Mouse (Mus musculus) liver, embryonic 14.5 days (tissue): Measurements from ENCODE around the gene Ncln. TPM values are rescaled to one million over a fixed set of nuclear protein-coding genes. Genes with fewer than 3 reads are reported as not detected.

Source experiments
- ATAC-seq: fragments of 200-750 bp; cut with Nextera tagmentation; 2 replicates; pipeline ENCODE4 v1.8.0; 2017; ENCODE audit warnings: moderate number of reproducible peaks, mild to moderate bottlenecking, moderate library complexity; ENCODE audit not compliant: insufficient read depth
- DNase-seq, 3 experiments: peaks; one replicate each; pipeline ENCODE4 v3.0.0-alpha.2; 2012 to 2013; ENCODE audit warnings: low read depth in 3 of 3, low spot score in 3 of 3
- H3K27ac ChIP-seq: fragments of 300-500 bp; sonication (generic); 2 replicates; pipeline ENCODE4 v1.5.1; 2014; ENCODE audit warnings: moderate library complexity, mild to moderate bottlenecking, control low read depth, inconsistent platforms
- H3K27me3 ChIP-seq: fragments of 300-500 bp; sonication (generic); 2 replicates; pipeline ENCODE4 v1.6.1; 2014; ENCODE audit warnings: mild to moderate bottlenecking, low read length, moderate library complexity; ENCODE audit not compliant: control insufficient read depth, insufficient read depth
- H3K36me3 ChIP-seq: fragments of 300-500 bp; sonication (generic); replicated peaks from 2 replicates; pipeline ENCODE4 v1.6.1; 2014; ENCODE audit warnings: low read depth; ENCODE audit not compliant: control insufficient read depth, insufficient read depth
- H3K4me1 ChIP-seq, 2 experiments: fragments of 200-500 bp in 1 of 2; fragments of 300-500 bp in 1 of 2; sonication (generic) in 1 of 2; replicated peaks; 2 replicates each; pipeline ENCODE4 v1.6.1; 2012 to 2014; ENCODE audit warnings: antibody characterized with exemption in 1 of 2, inconsistent platforms in 1 of 2, low read length in 1 of 2; ENCODE audit not compliant: control insufficient read depth in 2 of 2, insufficient read depth in 2 of 2
- H3K4me2 ChIP-seq: fragments of 300-500 bp; sonication (generic); 2 replicates; pipeline ENCODE4 v1.6.1; 2014; ENCODE audit warnings: low read depth, mild to moderate bottlenecking, control low read depth, moderate library complexity
- H3K4me3 ChIP-seq, 2 experiments: fragments of 200-500 bp in 1 of 2; fragments of 300-500 bp in 1 of 2; sonication (generic) in 1 of 2; 2 replicates each; pipeline ENCODE4 v1.5.1; 2012 to 2014; ENCODE audit warnings: low read depth in 2 of 2, low read length in 2 of 2, mild to moderate bottlenecking in 2 of 2, control low read depth in 1 of 2, inconsistent platforms in 1 of 2, moderate library complexity in 1 of 2; ENCODE audit not compliant: insufficient read depth in 1 of 2
- H3K9ac ChIP-seq: fragments of 300-500 bp; sonication (generic); replicated peaks from 2 replicates; pipeline ENCODE4 v1.6.1; 2014; ENCODE audit warnings: mild to moderate bottlenecking, control low read depth, moderate library complexity
- H3K9me3 ChIP-seq: fragments of 300-500 bp; sonication (generic); 2 replicates; pipeline ENCODE4 v1.6.1; 2016; ENCODE audit warnings: low read length, mixed read lengths; ENCODE audit not compliant: control insufficient read depth
- CTCF ChIP-seq: IDR thresholded peaks from 2 replicates; pipeline ENCODE4 v1.5.1; 2016; ENCODE audit warnings: antibody characterized with exemption, low read depth, control low read depth
- EP300 ChIP-seq: IDR thresholded peaks from 2 replicates; pipeline ENCODE4 v1.6.1; 2016; ENCODE audit warnings: antibody characterized with exemption, low read depth
- WGBS: fragments of 180-500 bp; shearing (Covaris S2); extraction: QIAGEN DNeasy Blood & Tissue Kit; methylation state at CpG from one replicate; pipeline ENCODE4 v1.1.7; 2014; ENCODE audit not compliant: insufficient replicate concordance; 5-methylcytosine and 5-hydroxymethylcytosine counted together
- polyA plus RNA-seq, 2 experiments: library from polyadenylated mRNA; depleted of rRNA in 1 of 2; stranded (reverse) in 1 of 2; unstranded in 1 of 2; fragments of >200 nt; fragmentation: Nextera tagmentation in 1 of 2; extraction: Ambion mirVana in 1 of 2; gene quantifications; 2 replicates each; pipeline versions ENCODE4 v1.2.1 to v1.2.3; 2012 to 2014

Ncln gene
- polyA plus RNA-seq, 2 experiments = 23.7 to 55.7 TPM

DNA sequence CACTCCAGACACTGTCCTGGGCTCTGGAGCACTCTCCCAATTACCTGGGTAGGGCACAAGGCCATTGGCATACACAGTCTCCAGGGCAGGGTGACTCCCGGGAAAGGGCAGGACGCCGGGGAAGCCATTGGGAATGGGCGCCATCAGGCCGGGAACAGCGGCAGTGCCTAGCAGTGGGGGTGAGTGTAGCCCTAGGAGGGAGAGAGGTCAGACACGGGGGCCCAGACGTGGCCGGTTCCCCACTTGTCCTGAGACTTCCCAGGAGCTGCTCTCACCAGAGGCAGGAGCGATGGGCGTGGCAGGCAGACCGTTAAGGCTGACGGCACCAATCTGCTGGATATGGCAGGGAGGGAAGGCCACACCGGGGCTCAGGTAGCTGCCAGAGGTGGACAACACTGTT lies 29.3 kb downstream of the Ncln start:
- no peak overlapping the region for H3K4me2 ChIP-seq
- DNase-seq (no peak), ATAC-seq (no peak)
- peaks cover 33% of the 10 kb centered on the region for H3K27me3 ChIP-seq
- no peaks in the 10 kb centered on the region for H3K9me3 ChIP-seq
- H3K9ac ChIP-seq = no peak overlapping the region
- 54% methylated on average over 14 of the region's 14 CpGs for WGBS
- no peak overlapping the region for H3K4me3 ChIP-seq
- H3K4me1 ChIP-seq = peaks cover 5% of the 10 kb centered on the region in 2 experiments
- TF ChIP-seq CTCF (no peak), EP300 (no peak)
- no peaks in the 10 kb centered on the region for H3K36me3 ChIP-seq
- H3K27ac ChIP-seq = no peak overlapping the region

DNA sequence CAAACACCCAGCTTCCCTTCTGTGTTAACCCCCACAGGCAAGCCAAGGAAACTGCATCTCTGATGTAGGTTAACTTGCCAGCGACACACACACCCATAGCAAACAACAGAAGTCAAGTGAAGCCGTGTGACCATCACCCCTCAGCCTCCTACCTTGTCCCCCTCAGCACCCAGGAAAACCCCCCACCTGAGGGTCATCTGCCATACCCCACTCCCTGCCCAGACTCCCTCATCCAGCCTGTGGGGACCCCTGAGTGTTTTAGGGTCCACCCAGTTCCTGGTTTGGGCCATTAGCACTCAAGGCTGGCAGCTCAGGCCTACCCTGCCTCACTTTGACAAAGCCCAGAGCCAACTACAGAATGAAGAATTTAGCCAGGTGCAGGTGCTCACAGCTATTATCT lies 30.1 kb downstream of the Ncln start:
- no peak for DNase-seq
- no peak overlapping the region for H3K4me3 ChIP-seq
- peaks cover 5% of the 10 kb centered on the region in 2 experiments for H3K4me1 ChIP-seq
- no peaks in the 10 kb centered on the region for H3K36me3 ChIP-seq
- H3K27me3 ChIP-seq = peaks cover 37% of the 10 kb centered on the region
- H3K4me2 ChIP-seq = no peak overlapping the region
- TF ChIP-seq EP300 = no peak
- no peak for TF ChIP-seq CTCF
- H3K9ac ChIP-seq = no peak overlapping the region
- WGBS = 77% methylated on average over 2 of the region's 2 CpGs
- H3K27ac ChIP-seq = no peak overlapping the region
- no peak for ATAC-seq
- H3K9me3 ChIP-seq = no peaks in the 10 kb centered on the region

DNA sequence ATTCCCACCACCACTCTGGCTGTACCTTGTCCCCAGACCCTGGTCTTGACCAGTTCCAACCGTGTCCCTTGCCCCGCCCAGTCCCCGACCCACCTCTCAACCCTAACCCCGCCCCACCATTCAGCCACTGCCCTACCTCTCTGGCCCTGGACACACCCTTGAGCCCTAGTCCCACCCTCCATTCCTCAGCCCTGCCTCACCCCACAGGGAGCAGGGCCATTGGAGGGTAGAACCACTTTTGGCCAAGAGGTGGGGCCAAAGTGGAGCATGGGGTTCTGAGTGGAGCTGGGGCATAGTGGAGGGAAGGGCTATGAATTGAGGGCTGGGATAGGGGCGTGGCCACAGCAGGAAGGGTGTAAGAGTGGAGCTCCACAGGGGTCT lies 30.9 kb downstream of the Ncln start:
- TF ChIP-seq EP300 = no peak
- TF ChIP-seq CTCF = no peak
- H3K4me1 ChIP-seq = peaks cover 5% of the 10 kb centered on the region in 2 experiments
- DNase-seq (no peak), ATAC-seq (0 out of 2 replicates have a peak, but pooled peaks have one; percentile 18)
- WGBS = 1% methylated on average over 5 of the region's 5 CpGs
- H3K27me3 ChIP-seq = peaks cover 39% of the 10 kb centered on the region
- H3K9me3 ChIP-seq = no peaks in the 10 kb centered on the region
- no peak overlapping the region for H3K4me3 ChIP-seq
- no peak overlapping the region; the same call in 1 of the 2 replicates for H3K4me2 ChIP-seq
- H3K27ac ChIP-seq = no peak overlapping the region
- H3K9ac ChIP-seq = no peak overlapping the region
- no peaks in the 10 kb centered on the region for H3K36me3 ChIP-seq

DNA sequence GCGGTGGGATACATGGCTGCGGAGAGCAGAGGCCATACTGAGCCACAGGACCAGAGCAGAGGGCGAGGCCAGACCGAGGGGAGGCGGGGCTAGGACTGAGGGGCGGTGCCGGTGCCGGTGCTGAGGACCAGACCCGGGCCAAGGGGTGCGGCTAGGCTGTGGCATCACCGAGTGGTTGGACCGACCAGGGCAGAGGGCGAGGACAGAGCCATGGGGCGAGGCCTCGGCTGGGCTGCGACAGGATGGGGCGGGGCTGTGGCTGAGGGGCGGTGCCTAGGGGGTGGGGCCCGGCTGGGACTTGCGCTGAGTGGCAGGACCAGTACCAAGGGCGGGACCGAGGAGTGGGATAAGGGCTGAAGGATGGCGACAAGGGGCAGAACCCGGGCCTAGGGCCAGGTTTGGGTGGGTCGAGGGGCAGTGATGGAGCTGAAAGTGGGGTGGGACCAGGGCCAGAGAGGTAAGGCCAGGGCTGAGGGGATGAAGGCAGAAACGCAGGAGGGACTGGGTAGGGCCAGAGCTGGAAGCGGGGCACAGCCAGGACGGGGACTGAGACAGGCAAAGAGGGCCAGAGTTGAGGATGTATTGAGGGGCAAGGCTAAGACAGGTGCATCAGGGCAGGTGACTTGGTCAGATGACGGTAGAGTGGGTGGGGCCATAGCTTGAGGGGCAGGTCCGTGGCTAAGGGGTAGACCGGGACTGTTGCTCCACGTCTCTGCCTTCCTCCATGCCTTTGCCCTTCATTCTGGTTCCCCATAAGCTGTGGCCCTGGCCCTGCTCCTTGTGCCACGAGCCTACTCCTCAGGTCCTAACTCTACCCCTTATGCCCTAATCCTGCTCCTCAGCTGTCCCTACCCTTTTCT lies 31.6 kb downstream of the Ncln start:
- DNase-seq (peak; percentile 38 to 59 (median 49)), ATAC-seq (peak; percentile 84)
- peak overlapping the region in 1 of 2 experiments; percentile 30; a peak in 2 of 4 replicates for H3K4me3 ChIP-seq
- 2% methylated on average over 33 of the region's 33 CpGs for WGBS
- H3K9me3 ChIP-seq = no peaks in the 10 kb centered on the region
- H3K36me3 ChIP-seq = no peaks in the 10 kb centered on the region
- H3K27me3 ChIP-seq = peaks cover 45% of the 10 kb centered on the region
- TF ChIP-seq CTCF (no peak), EP300 (no peak)
- no peak overlapping the region for H3K9ac ChIP-seq
- H3K4me2 ChIP-seq = peak overlapping the region; percentile 47
- peaks cover 5% of the 10 kb centered on the region in 2 experiments for H3K4me1 ChIP-seq
- no peak overlapping the region for H3K27ac ChIP-seq

DNA sequence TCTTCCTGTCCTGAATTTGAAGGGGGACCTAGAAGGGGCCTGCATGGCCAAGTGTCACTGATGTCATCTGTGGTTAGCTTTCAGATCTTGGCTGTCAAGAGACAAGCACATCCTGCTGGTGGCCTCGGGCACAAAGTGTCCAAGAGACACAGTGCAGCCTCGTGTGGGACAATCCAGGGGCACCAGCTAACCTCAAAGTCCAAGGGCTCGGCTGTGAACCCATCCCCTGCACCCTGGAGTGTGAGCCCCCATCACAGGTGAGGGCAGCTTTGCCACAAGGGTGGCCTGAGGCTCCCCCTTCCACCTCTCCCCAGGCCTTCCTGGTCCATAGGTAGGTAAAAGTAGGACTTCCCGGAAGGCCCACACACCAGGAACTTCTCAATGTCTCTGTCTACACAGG lies 32.7 kb downstream of the Ncln start:
- no peak overlapping the region for H3K4me3 ChIP-seq
- H3K9me3 ChIP-seq = no peaks in the 10 kb centered on the region
- no peak for DNase-seq
- 41% methylated on average over 4 of the region's 4 CpGs for whole genome bisulfite sequencing
- ATAC-seq = no peak
- no peak for TF ChIP-seq CTCF
- no peak for TF ChIP-seq EP300
- H3K9ac ChIP-seq = no peak overlapping the region
- H3K4me2 ChIP-seq = no peak overlapping the region
- H3K36me3 ChIP-seq = no peaks in the 10 kb centered on the region
- no peak overlapping the region for H3K27ac ChIP-seq
- peaks cover 50% of the 10 kb centered on the region for H3K27me3 ChIP-seq
- peaks cover 5% of the 10 kb centered on the region in 2 experiments for H3K4me1 ChIP-seq
